Mouse (Mus musculus): ENCODE data around the gene Fhl2.
"Not testable (repeated sequence)": the region's sequence is repeated elsewhere in the genome, so short reads cannot be mapped to it uniquely, and the experiment has no call there.

Fhl2 gene

GRCm38 (mm10) chr1:43150225-43150624 lies 46.6 kb downstream of the Fhl2 start:
- DNase-seq (ENCODE audit: low spot score): no peak

GRCm38 (mm10) chr1:43147474-43147873 lies 49.3 kb downstream of the Fhl2 start:
- DNase-seq (ENCODE audit: low spot score): no peak

GRCm38 (mm10) chr1:43145388-43145787 lies 51.4 kb downstream of the Fhl2 start:
- DNase-seq (ENCODE audit: low spot score): no peak

- DNase-seq (ENCODE audit: low spot score): no peak
Measured at GRCm38 (mm10) chr1:43144338-43144906, 52.4 kb downstream of the Fhl2 start.

- no peak for DNase-seq (ENCODE audit: low spot score)
Measured at GRCm38 (mm10) chr1:43143791-43144190, 53.0 kb downstream of the Fhl2 start.

- DNase-seq (ENCODE audit: low spot score): no peak
Measured at GRCm38 (mm10) chr1:43143284-43143683, 53.5 kb downstream of the Fhl2 start.

GRCm38 (mm10) chr1:43142849-43143248 lies 53.9 kb downstream of the Fhl2 start:
- DNase-seq (ENCODE audit: low spot score): no peak

GRCm38 (mm10) chr1:43141555-43141961 lies 55.2 kb downstream of the Fhl2 start:
- DNase-seq (ENCODE audit: low spot score): no peak

- DNase-seq (ENCODE audit: low spot score): peak; percentile 79
Measured at GRCm38 (mm10) chr1:43139587-43140266, 57.1 kb downstream of the Fhl2 start.

- DNase-seq (ENCODE audit: low spot score): no peak
Measured at GRCm38 (mm10) chr1:43138268-43138812, 58.4 kb downstream of the Fhl2 start.

GRCm38 (mm10) chr1:43137334-43137733 lies 59.5 kb downstream of the Fhl2 start:
- no peak for DNase-seq (ENCODE audit: low spot score)

GRCm38 (mm10) chr1:43136488-43137029 lies 60.2 kb downstream of the Fhl2 start:
- not testable (repeated sequence) for DNase-seq (ENCODE audit: low spot score)

GRCm38 (mm10) chr1:43131591-43131990 lies 65.2 kb downstream of the Fhl2 start:
- no peak for DNase-seq (ENCODE audit: low spot score)

- peak; percentile 47 for DNase-seq (ENCODE audit: low spot score)
Measured at GRCm38 (mm10) chr1:43130219-43130981, 66.4 kb downstream of the Fhl2 start.

- DNase-seq (ENCODE audit: low spot score): no peak
Measured at GRCm38 (mm10) chr1:43127820-43128610, 68.8 kb downstream of the Fhl2 start.

- DNase-seq (ENCODE audit: low spot score): no peak
Measured at GRCm38 (mm10) chr1:43127196-43127595, 69.6 kb downstream of the Fhl2 start.

- DNase-seq (ENCODE audit: low spot score): no peak
Measured at GRCm38 (mm10) chr1:43124726-43125125, 72.1 kb downstream of the Fhl2 start.

- no peak for DNase-seq (ENCODE audit: low spot score)
Measured at GRCm38 (mm10) chr1:43122616-43123015, 74.2 kb downstream of the Fhl2 start.

GRCm38 (mm10) chr1:43120950-43121349 lies 75.8 kb downstream of the Fhl2 start:
- no peak for DNase-seq (ENCODE audit: low spot score)

- no peak for DNase-seq (ENCODE audit: low spot score)
Measured at GRCm38 (mm10) chr1:43117435-43117834, 79.3 kb downstream of the Fhl2 start.

- DNase-seq (ENCODE audit: low spot score): peak; percentile 53
Measured at GRCm38 (mm10) chr1:43112882-43113281, 83.9 kb downstream of the Fhl2 start.

GRCm38 (mm10) chr1:43110556-43110955 lies 86.2 kb downstream of the Fhl2 start:
- DNase-seq (ENCODE audit: low spot score): no peak

Measured in layer of hippocampus, adult 9-10 months (tissue).